Mouse (Mus musculus) C3H10T1/2 (cell line): ENCODE results near the gene Supt16. TPM values are rescaled to one million over a fixed set of nuclear protein-coding genes. Genes with fewer than 3 reads are reported as not detected.

ENCODE experiments used
- polyA plus RNA-seq, 2 experiments: library from polyadenylated mRNA; unstranded; fragments of >200 nt; fragmentation: generic; extraction: Trizol; gene quantifications; one replicate each; pipeline ENCODE4 v1.2.1; 2012; ENCODE audit warnings: missing spikeins in 2 of 2

The Supt16 gene
- polyA plus RNA-seq = 10 to 100 TPM in 1 of 2 experiments, 1 to 10 TPM in 1; 1.1 to 10.2 TPM

GRCm38 (mm10) chr14:52197156-52197878, at the start of gene Supt16:
TSS of gene Supt16 (minus strand) at chr14:52197416.

Other genes with a start within 250 kb of the Supt16 start
- 10 to 100 TPM; 42.3 to 91.9 TPM for gene Arhgef40, start 212.7 kb downstream of the Supt16 start, polyA plus RNA-seq
- under 1 TPM; 0.16 to 0.35 TPM for gene Tmem253, start 181.8 kb downstream of the Supt16 start, polyA plus RNA-seq
- 10 to 100 TPM; 13.0 to 22.2 TPM for gene Zfp219, start 176.7 kb downstream of the Supt16 start, polyA plus RNA-seq
- not detected for gene Olfr221, start 155.0 kb downstream of the Supt16 start, polyA plus RNA-seq
- gene Hnrnpc, start 93.4 kb downstream of the Supt16 start, polyA plus RNA-seq = 100 to 1,000 TPM in 1 of 2 experiments, 10 to 100 TPM in 1; 89.0 to 129 TPM
- 1 to 10 TPM; 1.5 to 2.2 TPM for gene Rpgrip1, start 86.7 kb downstream of the Supt16 start, polyA plus RNA-seq
- 10 to 100 TPM in 1 of 2 experiments, 1 to 10 TPM in 1; 6.0 to 32.5 TPM for gene Chd8, start 60.4 kb upstream of the Supt16 start, polyA plus RNA-seq
- gene Tox4, start 81.7 kb upstream of the Supt16 start, polyA plus RNA-seq = 10 to 100 TPM in 1 of 2 experiments, 1 to 10 TPM in 1; 5.0 to 17.1 TPM
- 10 to 100 TPM in 1 of 2 experiments, under 1 TPM in 1; 0.42 to 11.7 TPM for gene Rab2b, start 82.1 kb upstream of the Supt16 start, polyA plus RNA-seq
- gene Mettl3, start 107.7 kb upstream of the Supt16 start, polyA plus RNA-seq = 10 to 100 TPM; 14.4 to 24.7 TPM
- 1 to 10 TPM; 1.4 to 6.9 TPM for gene Sall2, start 131.3 kb upstream of the Supt16 start, polyA plus RNA-seq
- not detected for gene Olfr1513, start 159.0 kb upstream of the Supt16 start, polyA plus RNA-seq
- not detected for gene Olfr1512, start 181.8 kb upstream of the Supt16 start, polyA plus RNA-seq
- gene Olfr1511, start 200.0 kb upstream of the Supt16 start, polyA plus RNA-seq = not detected
- gene Olfr1510, start 217.0 kb upstream of the Supt16 start, polyA plus RNA-seq = not detected
- gene Olfr1509, start 245.6 kb upstream of the Supt16 start, polyA plus RNA-seq = not detected